Mouse (Mus musculus) left cerebral cortex, postnatal 25 days (tissue): ENCODE results near the gene Ltbp1. TPM values are rescaled to one million over a fixed set of nuclear protein-coding genes. Genes with fewer than 3 reads are reported as not detected.
"Not testable (repeated sequence)": the region's sequence is repeated elsewhere in the genome, so short reads cannot be mapped to it uniquely, and the experiment has no call there.

Experiments used
- DNase-seq, 2 experiments: peaks; one replicate each; pipeline ENCODE4 v3.0.0; 2022; ENCODE audit warnings: low spot score in 2 of 2, mixed read lengths in 1 of 2
- intact Hi-C: fragments of 180-260 bp; cut with DNase I; formaldehyde crosslinking; loops from one replicate; pipeline ENCODE4 v1.15.1; 2025
- total RNA-seq, 2 experiments: library from RNA; stranded (reverse); gene quantifications; 2 replicates each; pipeline ENCODE4 v1.2.3; 2021

Gene Ltbp1
- total RNA-seq, 2 experiments from 2014 or later = 8.9 to 9.1 TPM

- DNase-seq = no peak
- intact Hi-C loops = no loop called here
Measured at GRCm38 (mm10) chr17:75096727-75097126, 91.4 kb downstream of the Ltbp1 start.

- no peak for DNase-seq
- intact Hi-C loops = no loop called here
Measured at GRCm38 (mm10) chr17:75097367-75097766, 92.0 kb downstream of the Ltbp1 start.

GRCm38 (mm10) chr17:75101215-75101614, 95.8 kb downstream of the Ltbp1 start:
- no peak for DNase-seq
- intact Hi-C loops = no loop called here

- DNase-seq = no peak
- intact Hi-C loops = no loop called here
Measured at GRCm38 (mm10) chr17:75101994-75102393, 96.6 kb downstream of the Ltbp1 start.

GRCm38 (mm10) chr17:75107412-75107811, 102.0 kb downstream of the Ltbp1 start:
- intact Hi-C loops = no loop called here
- peak; percentile 20 to 72 for DNase-seq

GRCm38 (mm10) chr17:75107879-75108278, 102.5 kb downstream of the Ltbp1 start:
- DNase-seq = no peak
- intact Hi-C loops = no loop called here

DNA sequence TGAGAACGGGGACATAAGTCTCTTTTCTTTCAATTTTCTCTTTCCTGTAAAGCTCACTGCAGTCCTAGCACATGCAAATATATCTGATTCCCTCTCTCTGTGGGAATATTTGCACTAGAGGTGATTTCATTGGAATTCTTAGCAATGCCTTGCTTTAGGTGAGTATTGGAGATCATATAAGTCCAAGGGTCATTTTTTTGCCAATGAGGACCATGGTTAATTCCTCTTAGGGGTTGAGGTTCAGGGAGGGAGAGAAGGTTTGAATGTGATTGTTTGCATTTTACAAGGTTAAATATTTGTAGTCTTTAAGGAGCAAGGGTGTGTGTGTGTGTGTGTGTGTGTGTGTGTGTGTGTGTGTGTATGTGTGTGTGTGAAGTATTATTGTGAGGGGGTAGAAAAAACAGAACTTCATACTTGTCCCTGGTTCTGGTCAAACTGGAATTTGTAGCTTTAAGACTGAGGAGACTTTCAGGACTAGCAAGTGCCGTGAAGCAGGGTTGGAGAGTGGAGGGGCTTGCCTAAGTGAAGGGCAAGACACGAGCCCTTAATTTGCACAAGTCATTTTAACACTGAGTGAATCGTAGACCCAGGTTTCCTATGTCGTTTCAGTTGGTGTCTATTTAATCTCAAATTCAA, 103.8 kb downstream of the Ltbp1 start:
- intact Hi-C loops = no loop called here
- DNase-seq = no peak

DNA sequence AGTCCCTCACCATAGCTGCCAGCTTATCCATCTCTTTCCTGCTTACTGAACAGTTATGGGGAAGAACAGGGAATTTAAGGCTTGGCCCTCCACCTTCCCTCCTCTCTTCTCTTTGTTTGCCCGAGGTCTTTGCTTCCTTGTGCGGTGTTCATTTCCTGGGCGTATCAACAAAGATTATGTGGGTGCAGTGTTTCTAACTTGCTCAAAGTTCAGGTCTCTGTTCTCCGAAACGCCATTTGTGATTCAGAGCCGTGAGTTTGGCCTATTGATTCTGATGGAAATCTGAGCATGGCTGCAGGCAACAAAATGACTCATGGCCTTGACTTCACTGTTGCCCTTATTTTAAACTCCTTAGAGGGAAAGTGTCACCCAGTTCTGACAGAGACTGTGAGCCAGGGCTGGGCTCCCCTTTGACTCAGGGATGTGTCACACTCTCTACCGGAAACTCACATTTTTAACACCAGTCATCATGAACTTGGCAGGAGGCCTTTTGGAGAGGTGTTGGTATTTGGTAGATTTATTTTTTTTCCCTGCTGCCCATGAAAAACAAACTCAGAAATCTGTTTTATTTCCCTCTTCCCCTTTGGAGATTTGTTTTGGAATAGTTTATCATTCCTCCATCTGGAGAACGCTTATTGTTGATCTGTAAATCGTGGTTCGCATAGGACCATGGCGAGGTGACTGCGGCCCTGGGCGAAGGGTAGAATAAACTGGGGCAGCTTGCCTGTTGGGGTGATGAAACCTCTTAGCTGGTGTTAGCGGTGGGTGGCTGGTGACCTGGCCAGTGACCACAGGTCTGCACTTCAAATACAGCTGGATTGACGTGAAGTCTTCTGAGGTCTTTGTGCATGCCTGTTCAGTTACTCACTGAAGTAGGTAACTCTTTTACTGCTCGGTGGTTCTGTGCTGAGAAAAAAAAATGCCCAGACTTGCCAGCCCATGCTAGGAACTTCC, 105.2 kb downstream of the Ltbp1 start:
- no peak for DNase-seq
- intact Hi-C loops = no loop called here

DNA sequence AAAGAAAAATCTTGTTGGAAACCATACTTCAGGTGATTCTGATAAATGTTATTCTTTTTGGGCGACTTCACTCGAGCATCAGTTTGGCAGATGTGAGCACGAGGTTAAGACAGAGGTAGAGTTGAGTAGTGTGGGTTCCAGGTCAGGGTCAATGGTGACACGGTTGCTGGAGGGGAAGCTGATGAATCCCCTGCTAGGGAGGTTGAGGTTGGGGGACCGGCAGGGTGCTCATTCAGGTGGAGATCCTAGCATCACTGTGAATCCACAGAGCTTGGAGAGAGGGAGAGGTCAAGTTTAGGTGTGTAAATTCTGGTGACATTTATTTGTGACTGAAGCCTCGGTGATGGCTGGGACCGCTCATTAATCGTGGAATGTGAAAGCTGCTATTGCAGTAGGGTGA, 110.2 kb downstream of the Ltbp1 start:
- intact Hi-C loops = no loop called here
- DNase-seq = no peak

GRCm38 (mm10) chr17:75118896-75119295, 113.5 kb downstream of the Ltbp1 start:
- no peak for DNase-seq
- intact Hi-C loops = no loop called here

GRCm38 (mm10) chr17:75119422-75119821, 114.1 kb downstream of the Ltbp1 start:
- intact Hi-C loops = no loop called here
- no peak for DNase-seq

DNA sequence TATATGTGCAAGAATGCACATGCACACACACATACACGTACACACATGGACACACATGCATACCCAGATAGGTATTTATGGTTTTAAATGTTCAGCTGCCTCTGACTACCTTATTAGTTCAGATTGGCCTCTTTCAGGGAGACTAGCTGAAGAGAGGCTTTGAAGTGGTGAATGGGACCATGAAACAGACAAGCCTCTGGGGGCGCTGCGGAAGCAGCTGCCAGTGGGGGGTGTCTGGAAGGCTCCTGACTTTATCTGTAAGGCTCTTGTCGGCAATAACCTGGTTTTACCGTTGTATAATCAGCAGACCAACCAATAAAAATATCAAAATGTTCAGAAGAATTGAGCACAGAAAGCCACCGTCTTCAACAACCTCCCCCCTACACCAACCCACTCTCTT, 114.7 kb downstream of the Ltbp1 start:
- no peak for DNase-seq
- intact Hi-C loops = no loop called here

DNA sequence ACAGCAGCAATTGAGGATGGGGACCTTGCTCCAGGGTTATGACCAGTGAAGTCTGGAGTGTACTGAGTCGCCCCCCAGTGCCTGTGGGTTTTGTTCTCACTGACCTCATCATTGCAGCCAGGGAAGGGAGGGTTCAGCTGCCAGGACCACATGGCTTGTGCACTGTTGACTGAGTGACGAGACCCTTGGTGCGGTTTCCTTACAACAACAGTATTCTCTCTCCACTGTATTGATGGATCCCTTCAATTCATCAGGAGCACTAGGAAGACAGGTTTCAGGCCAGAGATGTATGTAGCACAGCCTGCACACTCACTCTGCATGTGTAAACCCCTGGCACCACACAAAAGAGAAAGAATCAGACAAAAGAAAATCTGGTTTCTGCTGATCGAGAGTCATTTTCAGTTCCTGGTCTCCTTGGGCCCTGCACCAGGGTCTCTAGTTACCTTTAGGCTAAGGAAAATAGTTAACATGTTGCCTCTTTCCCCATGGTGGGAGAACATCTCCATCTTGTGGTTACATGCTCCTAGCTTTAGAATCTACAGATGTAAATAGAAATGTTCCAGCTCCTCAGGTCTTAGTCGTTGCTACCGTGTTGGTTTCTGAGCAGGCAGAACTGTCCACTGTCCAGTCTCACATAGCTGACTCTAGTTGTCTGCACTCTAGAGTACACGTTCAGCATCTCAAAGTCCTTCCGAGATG, 117.4 kb downstream of the Ltbp1 start:
- intact Hi-C loops = no loop called here
- no peak for DNase-seq

DNA sequence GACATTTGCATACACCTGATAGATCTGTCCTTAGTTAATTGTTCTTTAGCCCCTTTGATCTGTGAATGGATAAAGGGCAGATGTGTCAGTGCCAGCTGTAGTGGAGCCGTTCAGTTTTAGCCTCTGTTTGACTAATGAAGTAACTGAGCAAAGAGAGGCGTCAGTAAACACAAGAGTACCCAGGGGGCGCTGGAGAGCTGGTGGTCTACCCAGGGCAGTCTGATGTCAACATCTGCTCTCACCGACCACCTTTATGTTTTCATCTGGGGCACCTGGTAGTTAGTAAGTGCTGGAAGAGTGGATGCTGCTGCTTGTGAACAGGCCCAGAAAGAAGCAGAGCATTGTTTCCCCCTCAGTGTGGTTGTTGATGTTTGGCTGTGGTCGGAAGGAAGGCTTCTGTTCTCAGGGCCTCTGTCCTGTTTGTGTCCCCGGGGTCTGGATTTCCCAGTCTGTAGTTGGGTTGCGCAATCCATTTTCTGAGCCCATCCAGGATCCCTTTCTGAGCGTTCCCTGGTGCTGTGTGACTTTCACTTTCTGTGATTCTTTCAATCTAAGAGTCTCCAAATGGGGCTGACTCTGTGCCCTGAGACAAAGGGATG, 123.1 kb downstream of the Ltbp1 start:
- DNase-seq = no peak
- intact Hi-C loops = no loop called here

DNA sequence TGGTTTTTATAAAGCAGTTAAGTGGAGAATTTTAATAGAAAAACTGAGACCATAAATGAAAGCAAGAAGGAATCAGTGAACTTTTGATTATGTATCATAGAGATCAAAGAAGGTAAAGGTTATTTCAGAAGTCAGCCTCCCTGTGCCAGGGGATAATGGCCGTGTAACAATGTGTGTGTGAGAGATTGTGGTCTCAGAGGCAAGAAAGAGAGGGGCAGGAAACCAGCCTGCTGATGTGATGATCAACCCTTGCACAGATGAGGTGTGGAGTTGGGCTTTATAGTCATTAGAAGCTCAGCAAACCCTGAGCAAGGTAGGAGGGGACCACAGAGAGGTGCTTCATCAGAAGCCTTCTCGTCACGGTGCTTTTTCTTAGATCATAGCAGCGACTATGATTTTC, 128.6 kb downstream of the Ltbp1 start:
- intact Hi-C loops = no loop called here
- no peak for DNase-seq

GRCm38 (mm10) chr17:75139731-75140130, 134.4 kb downstream of the Ltbp1 start:
- intact Hi-C loops = no loop called here
- DNase-seq = no peak

DNA sequence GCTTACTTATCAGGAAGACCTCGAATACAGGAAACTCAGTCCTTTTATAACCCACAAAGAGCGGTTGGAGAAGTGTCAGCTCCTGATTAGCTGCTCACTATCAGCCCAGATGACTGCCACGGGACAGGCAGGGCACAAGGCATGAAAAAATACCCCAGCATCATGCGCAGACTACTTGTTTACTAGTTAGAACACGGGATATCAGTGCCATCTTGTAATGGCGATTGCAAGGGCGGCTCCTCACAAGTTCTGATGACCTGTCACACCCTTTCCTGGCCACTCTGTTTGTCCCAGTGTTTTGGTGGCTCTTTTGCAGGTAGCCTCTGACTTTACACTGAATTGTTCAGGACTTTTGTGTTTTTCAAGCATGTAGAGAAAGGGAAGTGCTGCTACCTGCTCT, 137.5 kb downstream of the Ltbp1 start:
- DNase-seq, intact Hi-C loops: not testable (repeated sequence)

- no peak for DNase-seq
- intact Hi-C loops = no loop called here
Measured at GRCm38 (mm10) chr17:75143927-75144326, 138.6 kb downstream of the Ltbp1 start.

GRCm38 (mm10) chr17:75147218-75147617, 141.8 kb downstream of the Ltbp1 start:
- DNase-seq = no peak
- intact Hi-C loops = no loop called here

- DNase-seq = no peak
- intact Hi-C loops = no loop called here
Measured at GRCm38 (mm10) chr17:75151800-75152199, 146.4 kb downstream of the Ltbp1 start.
